Mouse (Mus musculus): ENCODE results near the gene Ikzf5. TPM values are rescaled to one million over a fixed set of nuclear protein-coding genes. Genes with fewer than 3 reads are reported as not detected.
"Not testable (repeated sequence)": the region's sequence is repeated elsewhere in the genome, so short reads cannot be mapped to it uniquely, and the experiment has no call there.

Gene Ikzf5
- total RNA-seq (2017) = 24.6 and 25.1 TPM in 2 replicates

DNA sequence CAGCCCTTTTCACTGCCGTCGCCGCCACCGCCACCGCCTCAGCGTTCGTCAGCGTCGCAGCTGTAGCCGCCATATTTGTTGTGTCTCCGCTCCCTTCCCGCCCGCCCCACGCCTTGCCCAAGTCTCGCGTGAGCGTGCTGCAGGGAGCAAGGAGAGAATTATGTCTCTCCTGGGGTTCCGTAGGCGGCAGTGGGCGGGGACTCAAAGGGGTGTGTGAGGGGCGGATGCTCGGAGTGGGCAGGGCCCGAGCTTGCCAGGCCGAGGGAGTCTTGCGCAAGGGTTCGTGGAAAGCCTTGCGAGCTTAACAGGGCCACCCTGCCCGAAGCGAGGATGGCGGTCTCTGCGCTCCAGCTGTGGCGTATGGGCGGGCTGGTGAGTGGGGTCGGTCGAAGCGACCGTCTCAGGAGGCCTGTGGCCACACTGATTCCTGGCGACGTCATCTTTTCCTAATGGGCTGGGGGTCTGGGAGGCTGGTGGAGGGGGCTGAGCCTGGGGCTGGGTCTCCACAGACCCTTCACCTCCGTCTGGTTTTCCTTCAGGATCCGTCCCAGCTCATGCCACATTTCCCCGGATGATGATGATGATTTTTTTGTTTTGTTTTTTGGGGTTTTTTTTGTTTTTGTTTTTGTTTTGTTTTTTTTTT, at the start of gene Ikzf5, which contains the start of gene Acadsb:
Gene Ikzf5, minus strand, starts transcription at position 106 of the 643 bp plus-strand sequence.
Gene Acadsb, plus strand, starts transcription at position 186 of the 643 bp plus-strand sequence.
- peak; percentile 99 for ATAC-seq (replicated peaks in 1 of 2; ENCODE audit: insufficient read depth in 1 of 2, low FRiP score in 2 of 2, low TSS enrichment in 1 of 2, low read depth in 1 of 2, poor library complexity in 2 of 2, severe bottlenecking in 2 of 2)

DNA sequence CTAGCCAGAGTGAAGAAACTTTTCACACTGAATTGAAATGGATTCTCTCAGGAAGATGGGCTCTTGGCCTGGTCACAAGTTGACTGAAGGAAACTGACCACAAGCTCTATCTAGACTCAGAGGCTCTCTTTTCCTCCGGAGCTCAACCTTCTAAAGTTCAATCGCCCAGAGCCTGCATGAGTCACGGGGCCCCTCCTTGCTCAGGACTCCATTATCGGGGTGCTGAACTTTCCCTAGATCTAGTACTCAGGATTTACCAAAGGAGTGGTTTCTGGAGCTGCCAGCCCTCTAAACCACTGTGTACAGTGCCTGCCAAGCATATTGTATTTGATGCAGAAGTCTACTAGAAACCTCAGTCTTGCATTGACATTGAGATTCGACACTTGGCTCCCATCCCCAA, 46.4 kb upstream of the Ikzf5 start:
- ATAC-seq (replicated peaks in 1 of 2; ENCODE audit: insufficient read depth in 1 of 2, low FRiP score in 2 of 2, low TSS enrichment in 1 of 2, low read depth in 1 of 2, poor library complexity in 2 of 2, severe bottlenecking in 2 of 2) = no peak

DNA sequence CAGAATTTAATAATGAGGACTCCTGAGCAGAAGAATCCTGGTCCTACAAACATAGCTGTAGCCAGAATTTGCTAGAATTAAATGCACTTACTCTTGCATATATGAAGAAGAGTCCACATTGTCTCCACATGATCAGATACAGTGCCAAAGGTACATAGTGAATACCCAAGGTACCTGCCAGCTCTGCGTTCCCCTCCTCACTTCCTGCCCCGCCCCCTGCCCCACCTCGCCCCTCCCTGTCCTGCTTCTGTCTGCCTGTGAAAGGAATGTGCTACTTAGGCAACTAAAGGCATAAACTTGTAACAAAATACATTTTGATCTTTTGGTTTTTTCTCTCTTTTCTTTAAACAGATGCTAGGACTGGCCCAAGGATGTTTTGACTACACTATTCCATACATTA, 26.7 kb upstream of the Ikzf5 start:
- ATAC-seq (replicated peaks in 1 of 2; ENCODE audit: insufficient read depth in 1 of 2, low FRiP score in 2 of 2, low TSS enrichment in 1 of 2, low read depth in 1 of 2, poor library complexity in 2 of 2, severe bottlenecking in 2 of 2) = no peak

DNA sequence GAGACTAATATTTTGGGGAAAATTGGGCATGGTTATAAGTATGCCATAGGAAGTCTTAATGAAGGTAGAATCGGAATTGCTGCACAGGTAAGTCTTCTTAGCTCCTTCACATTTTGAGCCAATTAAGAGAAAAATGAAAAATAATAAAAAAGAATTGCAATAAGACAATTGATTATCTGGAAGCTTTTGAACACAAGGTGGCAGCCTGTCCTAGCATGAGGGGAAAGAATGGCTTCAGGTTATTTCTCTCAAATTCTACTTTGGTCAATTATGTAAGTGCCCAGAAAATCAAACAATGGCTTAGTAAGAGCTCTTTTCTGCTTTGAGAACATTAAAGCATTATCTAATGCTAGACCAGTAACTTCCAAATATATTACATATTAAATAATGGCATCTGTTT, 24.0 kb upstream of the Ikzf5 start:
- ATAC-seq (replicated peaks in 1 of 2; ENCODE audit: insufficient read depth in 1 of 2, low FRiP score in 2 of 2, low TSS enrichment in 1 of 2, low read depth in 1 of 2, poor library complexity in 2 of 2, severe bottlenecking in 2 of 2) = no peak

DNA sequence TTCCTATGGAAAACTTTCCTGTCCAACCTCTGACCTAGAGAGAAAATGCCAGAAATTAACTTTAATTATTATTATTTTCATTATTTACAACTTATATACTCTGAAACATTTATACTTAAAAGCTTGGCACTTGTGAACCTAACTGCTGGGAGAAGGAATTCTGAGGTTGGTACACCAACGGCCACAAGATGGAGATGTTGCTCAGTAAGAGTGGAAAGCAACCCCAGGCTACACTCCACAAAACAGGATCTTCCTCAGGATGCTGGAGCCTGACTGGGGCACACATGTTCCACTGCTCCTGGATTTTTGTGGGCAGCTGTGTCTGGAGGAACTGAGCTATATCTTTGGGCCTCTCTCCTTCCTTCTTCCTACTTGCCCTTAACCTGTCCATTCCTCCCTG, 21.9 kb upstream of the Ikzf5 start:
- no peak for ATAC-seq (replicated peaks in 1 of 2; ENCODE audit: insufficient read depth in 1 of 2, low FRiP score in 2 of 2, low TSS enrichment in 1 of 2, low read depth in 1 of 2, poor library complexity in 2 of 2, severe bottlenecking in 2 of 2)

DNA sequence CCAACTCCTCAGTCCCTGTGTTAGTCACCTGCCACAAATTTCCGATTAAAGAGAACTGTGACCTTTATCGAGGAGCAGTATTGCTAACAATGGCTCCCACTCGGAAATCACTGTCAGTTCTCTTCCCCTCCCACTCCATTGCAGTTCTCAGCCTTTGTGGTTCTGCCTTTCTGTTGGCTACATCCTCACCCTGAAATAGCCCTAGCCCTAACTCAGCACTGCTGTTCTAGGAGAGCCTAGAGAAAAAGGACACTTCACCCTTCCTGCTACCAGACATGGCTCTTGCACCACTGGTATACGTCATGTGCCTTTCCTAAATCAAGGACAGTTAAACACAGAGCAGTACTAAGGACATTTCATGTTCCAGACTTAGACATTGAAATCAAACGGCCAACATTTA, 17.0 kb upstream of the Ikzf5 start:
- ATAC-seq (replicated peaks in 1 of 2; ENCODE audit: insufficient read depth in 1 of 2, low FRiP score in 2 of 2, low TSS enrichment in 1 of 2, low read depth in 1 of 2, poor library complexity in 2 of 2, severe bottlenecking in 2 of 2) = no peak

DNA sequence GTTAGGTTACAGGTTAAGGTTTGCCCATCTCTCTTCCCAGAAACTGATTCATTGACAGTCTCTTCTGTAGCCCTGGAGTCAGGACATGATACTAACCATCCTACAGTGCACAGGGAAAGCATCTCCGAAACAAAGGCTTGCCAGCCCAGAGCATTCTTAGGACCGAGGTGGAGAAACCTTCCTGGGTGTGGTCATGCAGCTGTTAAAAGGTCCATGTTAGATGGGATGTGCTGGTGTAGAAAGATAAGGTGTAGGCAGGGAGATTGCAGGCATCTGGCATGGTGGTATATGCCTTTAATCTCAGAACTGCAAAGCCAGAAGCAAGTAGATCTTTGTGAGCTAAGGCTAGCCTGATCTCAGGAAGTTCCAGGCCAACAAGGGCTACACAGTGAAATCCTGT, 14.6 kb upstream of the Ikzf5 start:
- ATAC-seq (replicated peaks in 1 of 2; ENCODE audit: insufficient read depth in 1 of 2, low FRiP score in 2 of 2, low TSS enrichment in 1 of 2, low read depth in 1 of 2, poor library complexity in 2 of 2, severe bottlenecking in 2 of 2) = peak in 1 of 2 experiments; percentile 32; a peak in 1 of 4 replicates

DNA sequence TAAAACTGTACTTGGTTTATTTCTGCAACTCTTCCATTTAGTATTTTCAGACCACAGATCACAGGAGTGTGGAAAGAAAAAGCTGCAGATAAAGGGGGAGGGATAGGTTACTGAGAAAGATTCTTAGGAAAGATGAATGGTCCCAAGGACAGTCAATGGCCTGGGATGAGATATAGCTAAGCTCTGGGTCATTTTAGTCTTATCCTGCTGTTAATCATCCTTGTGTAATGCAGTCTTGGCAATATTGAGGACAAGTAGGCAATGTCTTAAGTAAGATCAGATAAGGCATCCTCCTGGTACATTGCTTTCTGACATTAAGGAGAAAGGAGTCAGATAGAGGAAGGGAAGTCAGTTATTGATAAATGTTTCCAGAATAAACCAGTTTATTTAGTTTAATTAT, 7.3 kb upstream of the Ikzf5 start:
- no peak for ATAC-seq (replicated peaks in 1 of 2; ENCODE audit: insufficient read depth in 1 of 2, low FRiP score in 2 of 2, low TSS enrichment in 1 of 2, low read depth in 1 of 2, poor library complexity in 2 of 2, severe bottlenecking in 2 of 2)

DNA sequence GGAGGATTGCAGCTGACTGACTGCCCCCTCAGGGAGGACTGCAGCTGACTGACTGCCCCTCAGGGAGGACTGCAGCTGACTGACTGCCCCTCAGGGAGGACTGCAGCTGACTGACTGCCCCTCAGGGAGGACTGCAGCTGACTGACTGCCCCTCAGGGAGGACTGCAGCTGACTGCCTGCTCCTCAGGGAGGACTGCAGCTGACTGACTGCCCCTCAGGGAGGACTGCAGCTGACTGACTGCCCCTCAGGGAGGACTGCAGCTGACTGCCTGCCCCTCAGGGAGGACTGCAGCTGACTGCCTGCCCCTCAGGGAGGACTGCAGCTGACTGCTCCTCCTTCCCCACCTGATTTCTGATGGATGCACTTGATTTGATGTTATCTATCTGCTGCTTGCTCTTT, 6.4 kb upstream of the Ikzf5 start:
- ATAC-seq (replicated peaks in 1 of 2; ENCODE audit: insufficient read depth in 1 of 2, low FRiP score in 2 of 2, low TSS enrichment in 1 of 2, low read depth in 1 of 2, poor library complexity in 2 of 2, severe bottlenecking in 2 of 2) = not testable (repeated sequence)

DNA sequence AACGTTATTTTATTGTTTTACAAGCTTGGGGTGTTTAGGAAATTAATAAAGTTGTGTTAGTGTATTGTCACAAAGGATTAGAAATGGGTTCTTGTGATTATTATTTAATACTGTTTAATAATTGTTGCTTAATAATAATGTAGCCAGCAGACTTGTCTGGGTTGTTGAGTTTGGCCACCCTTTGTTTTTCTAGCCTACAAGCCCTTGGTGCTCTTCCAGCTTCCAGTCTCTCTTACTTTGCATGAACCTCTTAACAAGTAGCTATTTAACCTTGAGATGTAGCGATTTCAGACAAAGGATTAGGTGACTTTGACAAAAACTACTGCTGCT, 1.6 kb upstream of the Ikzf5 start:
- ATAC-seq (replicated peaks in 1 of 2; ENCODE audit: insufficient read depth in 1 of 2, low FRiP score in 2 of 2, low TSS enrichment in 1 of 2, low read depth in 1 of 2, poor library complexity in 2 of 2, severe bottlenecking in 2 of 2) = no peak

DNA sequence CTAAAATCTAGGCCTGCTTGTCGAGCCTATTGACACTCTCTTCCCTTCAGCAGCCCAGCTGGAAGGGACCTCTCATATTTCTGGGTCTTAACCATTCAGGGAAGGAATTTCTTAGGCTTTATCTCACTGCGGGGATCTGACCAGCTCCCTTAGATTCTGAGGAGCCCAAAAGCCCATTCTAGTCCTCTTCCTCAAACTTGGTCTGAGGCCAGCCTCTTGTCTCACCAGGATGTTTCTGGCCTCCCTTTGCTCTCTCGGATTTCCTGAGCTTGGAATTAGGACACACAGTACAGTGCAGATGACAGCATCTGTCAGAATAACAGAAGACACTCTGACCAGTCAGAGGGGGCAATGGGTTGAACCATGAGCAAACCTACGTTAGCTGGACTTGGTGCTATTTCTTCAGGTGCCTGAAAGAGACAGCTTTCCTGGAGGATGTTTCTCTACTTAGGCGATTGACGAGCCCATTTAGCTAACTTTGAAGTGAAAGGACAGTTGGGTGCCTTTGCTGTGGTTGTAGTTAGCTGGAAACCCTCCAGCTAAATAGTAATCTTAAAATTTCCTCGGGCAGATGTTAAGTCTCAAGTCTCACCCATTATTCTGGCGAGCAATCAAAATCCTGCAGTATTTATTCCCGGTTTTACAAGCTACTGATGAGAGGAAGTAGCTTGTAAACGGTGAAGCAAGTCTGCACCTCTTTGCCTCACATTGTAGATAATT, 1.1 kb upstream of the Ikzf5 start:
- no peak for ATAC-seq (replicated peaks in 1 of 2; ENCODE audit: insufficient read depth in 1 of 2, low FRiP score in 2 of 2, low TSS enrichment in 1 of 2, low read depth in 1 of 2, poor library complexity in 2 of 2, severe bottlenecking in 2 of 2)

DNA sequence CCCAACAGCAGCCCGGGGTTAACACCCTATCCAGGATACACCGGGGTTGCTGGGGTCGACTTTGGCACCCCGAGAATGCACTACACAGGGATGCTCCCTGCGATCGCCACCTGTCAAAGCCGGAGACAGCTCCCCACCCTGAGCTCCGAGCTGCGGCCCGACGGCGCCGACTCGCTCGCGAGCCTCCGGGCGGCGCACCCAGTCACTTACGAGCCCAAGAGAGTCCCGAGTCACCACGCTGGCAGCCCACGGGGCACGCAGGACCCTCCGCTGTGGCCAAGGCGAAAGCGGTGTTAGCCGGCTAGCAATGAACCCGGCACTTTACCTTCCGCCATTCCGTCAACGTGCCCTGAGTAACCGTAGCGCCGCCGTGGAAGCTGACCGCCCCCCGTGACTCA, 334 bp downstream of the Ikzf5 start:
- ATAC-seq (replicated peaks in 1 of 2; ENCODE audit: insufficient read depth in 1 of 2, low FRiP score in 2 of 2, low TSS enrichment in 1 of 2, low read depth in 1 of 2, poor library complexity in 2 of 2, severe bottlenecking in 2 of 2) = peak in 1 of 2 experiments; percentile 37; a peak in 2 of 4 replicates

DNA sequence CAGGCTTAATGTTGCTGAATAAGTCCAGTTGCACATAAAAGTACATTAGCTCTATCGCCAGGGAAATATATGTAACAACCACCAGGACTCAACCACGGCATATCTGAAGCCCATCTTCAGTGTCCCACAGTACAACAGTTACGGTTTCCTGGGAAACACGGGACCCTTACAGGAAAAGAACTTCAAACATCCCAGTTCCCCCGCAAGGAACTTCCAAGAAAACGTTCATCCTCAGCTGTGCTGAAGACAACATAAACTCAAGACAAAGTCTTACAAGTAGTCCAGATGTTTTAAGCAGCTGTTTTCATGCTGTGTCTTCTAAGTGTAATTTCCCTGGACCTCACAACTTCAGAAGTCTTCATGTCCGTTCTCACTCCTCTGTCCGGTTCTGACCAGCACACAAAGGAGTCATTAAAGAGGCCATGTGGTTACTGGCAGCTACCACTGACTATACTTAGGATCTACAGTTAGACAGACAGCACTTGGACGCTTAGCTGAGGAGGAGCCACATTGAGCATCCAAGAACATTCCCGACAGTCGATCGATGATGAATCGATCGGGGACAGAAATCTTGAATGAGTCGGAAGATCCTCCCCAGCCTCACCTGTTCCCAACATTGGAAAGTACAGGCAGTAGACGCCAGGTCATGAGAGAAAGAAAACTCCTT, 867 bp downstream of the Ikzf5 start:
- ATAC-seq (replicated peaks in 1 of 2; ENCODE audit: insufficient read depth in 1 of 2, low FRiP score in 2 of 2, low TSS enrichment in 1 of 2, low read depth in 1 of 2, poor library complexity in 2 of 2, severe bottlenecking in 2 of 2) = no peak

DNA sequence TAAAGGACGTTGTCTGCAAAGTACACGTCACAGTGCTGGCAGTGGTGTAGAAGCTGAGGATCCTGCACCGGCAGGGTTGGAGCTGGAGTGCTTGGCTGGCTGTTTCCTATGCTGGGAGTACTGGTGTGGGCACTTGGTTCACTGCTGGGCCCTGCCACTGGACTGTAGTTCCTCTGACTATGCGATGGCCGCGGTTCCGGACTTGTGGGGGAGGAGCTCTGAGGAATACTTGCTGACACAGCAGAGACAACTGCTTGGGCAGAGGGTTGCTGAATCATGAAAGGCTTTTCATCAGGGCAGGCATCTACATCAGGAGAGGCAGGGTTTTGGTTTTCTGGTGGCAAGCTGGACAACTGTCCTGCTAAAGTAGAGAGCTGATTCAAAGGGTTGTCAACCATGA, 18.6 kb downstream of the Ikzf5 start:
- not testable (repeated sequence) for ATAC-seq (replicated peaks in 1 of 2; ENCODE audit: insufficient read depth in 1 of 2, low FRiP score in 2 of 2, low TSS enrichment in 1 of 2, low read depth in 1 of 2, poor library complexity in 2 of 2, severe bottlenecking in 2 of 2)

DNA sequence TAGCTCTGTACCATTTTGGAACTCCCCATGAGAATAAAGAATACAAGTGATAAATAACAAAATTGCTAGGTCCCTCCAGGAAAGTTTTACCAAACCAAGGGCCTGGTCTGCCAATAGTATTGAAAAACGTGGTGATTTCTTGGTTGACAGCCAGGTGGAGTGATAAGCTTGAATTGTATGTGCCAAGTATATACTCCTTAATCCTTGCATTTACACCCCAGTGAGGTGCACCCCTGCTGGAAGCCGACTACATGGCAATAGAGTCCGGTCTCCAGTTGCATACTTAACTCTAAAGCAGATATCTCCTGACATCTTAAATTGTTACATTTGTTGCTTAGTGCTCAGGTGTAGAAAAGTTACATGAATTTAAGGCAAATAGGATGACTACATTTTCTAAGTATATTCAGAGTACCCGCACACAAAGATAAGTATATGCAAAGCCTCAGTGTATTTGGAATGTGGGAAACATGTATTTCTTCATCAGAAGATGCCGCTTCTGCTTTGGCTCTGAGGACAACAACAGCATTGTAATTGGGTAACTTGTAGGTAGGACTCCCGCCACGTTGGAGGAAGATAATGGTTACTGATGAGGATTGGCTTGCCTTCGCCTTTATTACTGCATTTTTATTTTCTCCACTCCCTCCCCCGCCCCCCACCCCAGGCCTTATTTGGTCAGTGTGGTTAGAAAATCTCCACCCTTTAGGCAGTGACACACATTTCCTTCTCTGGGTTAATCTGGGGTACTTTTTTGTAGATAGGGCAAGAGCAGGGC, 38.3 kb downstream of the Ikzf5 start:
- no peak for ATAC-seq (replicated peaks in 1 of 2; ENCODE audit: insufficient read depth in 1 of 2, low FRiP score in 2 of 2, low TSS enrichment in 1 of 2, low read depth in 1 of 2, poor library complexity in 2 of 2, severe bottlenecking in 2 of 2)

DNA sequence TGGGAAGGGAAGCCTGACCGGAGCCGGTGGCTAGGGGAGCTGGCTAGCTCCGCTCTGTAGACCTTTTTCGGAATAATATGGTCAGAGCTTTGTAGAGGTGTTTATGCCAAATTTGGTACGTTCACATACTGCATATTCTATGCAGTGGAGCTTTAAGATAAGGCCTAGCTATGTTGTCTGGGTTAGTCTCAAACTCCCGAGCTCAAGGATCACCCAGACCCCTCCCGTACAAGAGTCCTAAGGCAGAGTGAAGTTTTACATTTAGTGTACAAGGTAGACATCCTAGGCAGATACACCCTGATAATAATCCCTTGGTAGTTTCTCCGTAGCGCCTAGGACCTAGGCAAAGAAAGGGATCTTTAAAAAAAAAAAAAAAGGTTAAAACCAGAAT, 38.9 kb downstream of the Ikzf5 start:
- peak in 1 of 2 experiments; percentile 6; a peak in 1 of 4 replicates for ATAC-seq (replicated peaks in 1 of 2; ENCODE audit: insufficient read depth in 1 of 2, low FRiP score in 2 of 2, low TSS enrichment in 1 of 2, low read depth in 1 of 2, poor library complexity in 2 of 2, severe bottlenecking in 2 of 2)

DNA sequence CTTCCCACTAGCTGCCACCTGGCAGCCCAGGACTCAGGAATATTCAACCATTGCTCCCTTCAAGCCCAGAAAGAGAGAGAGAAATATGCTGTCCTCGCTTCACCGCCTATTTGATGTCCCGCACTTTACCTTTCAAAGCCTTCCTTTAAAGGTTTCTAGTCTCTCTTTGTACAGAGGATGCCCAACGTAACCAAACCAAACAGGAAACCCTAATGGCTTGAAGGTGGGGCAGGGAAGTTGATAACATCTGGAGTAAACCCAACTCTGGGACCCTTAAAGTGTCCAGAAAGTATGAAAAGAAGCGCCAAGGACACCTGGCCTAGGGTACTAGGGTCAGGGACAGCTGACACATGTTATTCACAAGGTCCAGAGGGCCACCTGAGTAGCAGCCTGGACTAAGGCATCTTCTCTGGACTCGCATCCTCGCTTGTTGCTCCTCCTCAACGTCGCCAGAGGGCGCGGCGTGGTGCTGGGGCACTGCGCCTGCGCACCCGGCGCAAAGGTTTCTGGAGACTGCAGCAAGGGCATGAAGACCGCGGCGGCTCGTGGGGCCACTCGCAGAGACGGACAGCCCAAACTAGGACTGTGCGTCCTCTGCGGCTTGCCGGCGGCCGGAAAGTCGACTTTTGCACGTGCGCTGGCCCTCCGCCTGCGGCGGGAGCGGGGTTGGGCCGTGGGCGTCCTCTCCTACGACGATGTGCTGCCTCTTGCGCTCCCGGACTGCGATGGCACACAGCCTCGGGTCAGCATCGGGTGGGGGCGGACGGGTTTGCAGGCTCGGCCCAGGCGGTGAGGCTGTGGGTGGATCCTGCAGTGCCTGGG, 39.5 kb downstream of the Ikzf5 start, which contains the start of gene Pstk:
Gene Pstk, plus strand, starts transcription at position 494 of the 822 bp plus-strand sequence.
- peak; percentile 96 to 97 for ATAC-seq (replicated peaks in 1 of 2; ENCODE audit: insufficient read depth in 1 of 2, low FRiP score in 2 of 2, low TSS enrichment in 1 of 2, low read depth in 1 of 2, poor library complexity in 2 of 2, severe bottlenecking in 2 of 2)

Data from hematopoietic stem cell, adult 5-6 weeks (primary cell).